Mouse (Mus musculus) liver, postnatal 0 days (tissue): Measurements from ENCODE around the gene Hoxa6. TPM values are rescaled to one million over a fixed set of nuclear protein-coding genes. Genes with fewer than 3 reads are reported as not detected.

Experiments
- ATAC-seq: fragments of 200-750 bp; cut with Nextera tagmentation; 2 replicates; pipeline ENCODE4 v1.8.0; 2017; ENCODE audit warnings: mild to moderate bottlenecking, moderate library complexity
- DNase-seq: peaks from one replicate; pipeline ENCODE4 v3.0.0-alpha.2; 2016
- H3K27ac ChIP-seq: fragments of 300-500 bp; sonication (generic); 2 replicates; pipeline ENCODE4 v1.5.1; 2014; ENCODE audit warnings: antibody characterized with exemption, moderate library complexity, mild to moderate bottlenecking, low read depth
- H3K27me3 ChIP-seq: fragments of 300-500 bp; sonication (generic); 2 replicates; pipeline ENCODE4 v1.6.1; 2014; ENCODE audit warnings: low read length, control low read depth, mixed read lengths; ENCODE audit not compliant: insufficient read depth
- H3K36me3 ChIP-seq: fragments of 300-500 bp; sonication (generic); replicated peaks from 2 replicates; pipeline ENCODE4 v1.6.1; 2014; ENCODE audit warnings: mild to moderate bottlenecking, control low read depth, low read length, moderate library complexity, mixed read lengths; ENCODE audit not compliant: insufficient read depth
- H3K4me1 ChIP-seq: fragments of 300-500 bp; sonication (generic); 2 replicates; pipeline ENCODE4 v1.6.1; 2014; ENCODE audit warnings: antibody characterized with exemption, mild to moderate bottlenecking, control low read depth; ENCODE audit not compliant: insufficient read depth
- H3K4me2 ChIP-seq: fragments of 300-500 bp; sonication (generic); 2 replicates; pipeline ENCODE4 v1.6.1; 2014; ENCODE audit warnings: low read depth, mild to moderate bottlenecking, low read length, moderate library complexity, mixed read lengths
- H3K4me3 ChIP-seq: fragments of 300-500 bp; sonication (generic); 2 replicates; pipeline ENCODE4 v1.5.1; 2014; ENCODE audit warnings: low read depth, low read length
- H3K9ac ChIP-seq: fragments of 300-500 bp; sonication (generic); replicated peaks from 2 replicates; pipeline ENCODE4 v1.6.1; 2014; ENCODE audit warnings: mild to moderate bottlenecking, moderate library complexity
- H3K9me3 ChIP-seq: fragments of 300-500 bp; sonication (generic); 2 replicates; pipeline ENCODE4 v1.6.1; 2016; ENCODE audit warnings: mild to moderate bottlenecking, control low read depth, low read length, mixed read lengths
- CTCF ChIP-seq: sonication (generic); IDR thresholded peaks from 2 replicates; pipeline ENCODE4 v1.5.1; 2016; ENCODE audit warnings: antibody characterized with exemption, low read depth
- EP300 ChIP-seq: IDR thresholded peaks from 2 replicates; pipeline ENCODE4 v1.6.1; 2016; ENCODE audit warnings: antibody characterized with exemption, low read depth, mild to moderate bottlenecking
- WGBS: fragments of 180-500 bp; shearing (Covaris S2); extraction: QIAGEN DNeasy Blood & Tissue Kit; methylation state at CpG from one replicate; pipeline ENCODE4 v1.1.7; 2014; ENCODE audit not compliant: insufficient replicate concordance; 5-methylcytosine and 5-hydroxymethylcytosine counted together
- polyA plus RNA-seq: library from polyadenylated mRNA; unstranded; fragments of >200 nt; fragmentation: Nextera tagmentation; extraction: Ambion mirVana; gene quantifications from 2 replicates; pipeline ENCODE4 v1.2.1, GENCODE M21; 2015

Gene Hoxa6
- polyA plus RNA-seq, 1 experiment from 2014 or later = not detected

DNA sequence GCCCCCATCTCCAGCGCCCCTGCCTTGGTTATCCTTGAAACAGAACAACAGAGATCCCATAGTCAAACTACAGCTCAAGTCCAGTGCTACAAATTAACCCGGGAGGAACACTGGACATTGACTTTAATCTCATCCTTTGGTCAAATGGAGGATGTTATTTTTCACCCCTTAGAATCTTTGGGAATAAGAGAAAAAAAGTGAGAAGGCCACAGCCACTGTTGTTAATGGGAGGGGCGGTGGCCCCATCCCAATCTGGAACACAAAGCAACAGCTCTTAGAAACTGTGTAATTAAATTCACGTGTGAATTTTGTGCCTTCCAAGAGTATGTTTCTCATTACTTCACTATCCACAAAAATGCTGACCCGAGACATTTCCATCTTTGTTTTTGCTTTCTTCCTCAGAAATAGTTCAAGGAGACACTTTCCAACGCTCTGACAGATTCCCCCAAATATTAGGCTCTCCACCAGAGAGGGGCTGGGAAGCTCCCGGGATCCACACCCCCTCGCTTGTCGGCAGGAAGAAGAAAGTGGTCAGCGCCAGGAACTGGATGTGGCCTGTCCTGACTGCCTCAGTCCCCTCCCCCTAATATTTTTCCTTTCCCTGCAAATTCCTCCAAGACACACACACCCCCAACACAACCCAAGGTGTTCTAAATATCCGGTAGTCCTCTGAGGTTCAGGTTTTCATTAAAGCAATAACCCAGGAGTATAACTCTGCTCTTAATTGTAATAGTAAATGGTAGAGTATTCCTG is 19.1 kb upstream of the Hoxa6 start:
- no peak overlapping the region for H3K4me3 ChIP-seq
- no peak overlapping the region for H3K27ac ChIP-seq
- no peak for DNase-seq
- ATAC-seq = no peak
- peaks cover 97% of the 10 kb centered on the region for H3K27me3 ChIP-seq
- no peaks in the 10 kb centered on the region for H3K9me3 ChIP-seq
- no peak for TF ChIP-seq EP300
- no peak for TF ChIP-seq CTCF
- H3K4me1 ChIP-seq = 0 out of 2 replicates have a peak, but pooled peaks cover 2% of the 10 kb centered on the region
- H3K9ac ChIP-seq = no peak overlapping the region
- 24% methylated on average over 11 of the region's 11 CpGs for WGBS
- no peaks in the 10 kb centered on the region for H3K36me3 ChIP-seq
- no peak overlapping the region for H3K4me2 ChIP-seq

DNA sequence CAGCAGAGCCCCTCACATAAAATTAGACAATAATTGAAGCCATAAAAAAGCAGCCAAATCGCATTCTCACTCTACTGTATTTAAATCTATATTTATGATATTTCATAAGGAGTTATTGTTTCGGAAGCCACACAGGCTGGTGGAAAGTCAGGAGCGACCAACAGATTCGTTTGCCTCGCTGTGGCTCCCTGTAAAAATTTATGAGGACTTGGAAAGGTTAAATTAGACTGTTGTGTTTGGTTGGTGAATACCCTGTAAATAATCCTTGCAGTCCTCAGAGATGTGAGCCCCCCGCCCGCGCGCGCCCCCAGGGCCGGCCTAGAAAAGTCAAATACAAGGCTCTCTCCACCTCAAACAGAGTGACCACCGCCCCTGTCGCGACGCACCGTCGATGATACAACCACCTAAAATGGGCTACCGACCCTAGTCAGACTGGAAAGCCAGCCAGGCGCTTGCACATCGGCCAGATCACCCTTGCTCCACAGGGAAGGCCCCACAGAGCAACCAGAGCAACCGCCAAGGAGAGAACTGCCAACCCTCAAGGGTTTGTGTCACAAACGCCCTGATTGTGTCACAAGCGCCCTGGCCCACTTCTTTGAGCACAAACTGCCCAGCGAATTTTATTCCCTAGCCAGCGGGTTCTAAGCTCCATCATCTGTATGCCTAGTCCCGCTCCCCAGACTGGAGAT is 18.2 kb upstream of the Hoxa6 start:
- peak overlapping the region; percentile 13; the same call in 1 of the 2 replicates for H3K4me3 ChIP-seq
- H3K27ac ChIP-seq = no peak overlapping the region
- no peak for DNase-seq

DNA sequence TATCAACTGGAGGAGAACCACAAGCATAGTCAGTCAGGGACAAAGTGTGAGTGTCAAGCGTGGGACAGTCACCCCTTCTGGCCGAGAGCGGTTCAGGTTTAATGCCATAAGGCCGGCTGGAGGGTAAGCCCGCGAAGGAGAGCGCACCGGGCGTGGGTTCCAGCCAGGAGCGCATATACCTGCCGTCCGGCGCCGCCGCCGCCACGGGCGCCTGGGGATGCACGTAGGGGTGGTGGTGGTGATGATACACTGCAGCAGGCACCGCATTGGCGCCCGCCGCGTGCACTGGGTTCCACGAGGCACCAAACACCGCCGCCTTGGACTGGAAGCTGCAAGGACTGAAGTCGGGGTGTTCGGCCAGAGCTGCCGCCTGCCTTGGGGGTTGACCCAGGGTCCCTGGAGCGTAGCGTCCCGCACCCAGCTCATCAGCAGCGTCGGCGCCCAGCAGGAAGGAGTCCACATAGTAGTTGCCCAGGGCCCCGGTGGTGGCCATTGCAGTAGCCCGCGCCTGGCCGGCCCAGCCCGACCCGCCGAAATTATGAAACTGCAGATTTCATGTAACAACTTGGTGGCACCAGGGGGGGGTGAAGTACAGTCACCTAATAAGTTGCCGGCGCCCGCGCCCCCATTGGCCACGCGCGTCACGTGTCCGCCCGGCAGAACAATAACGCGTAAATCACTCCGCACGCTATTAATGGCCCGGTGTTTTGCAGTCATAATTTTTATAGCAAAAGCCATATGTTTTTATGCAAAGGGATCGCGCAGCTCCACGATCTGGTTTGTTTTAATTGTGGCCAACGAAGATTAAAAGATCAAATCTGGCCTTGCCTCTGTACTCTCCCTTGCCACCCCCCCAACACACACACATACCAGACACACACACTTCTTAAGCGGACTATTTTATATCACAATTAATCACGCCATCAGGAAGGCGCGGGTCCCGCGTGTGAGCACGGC is 17.4 kb upstream of the Hoxa6 start:
- Histone ChIP-seq H3K4me2 (peak overlapping the region; percentile 38), H3K27me3 (peaks cover 99% of the 10 kb centered on the region), H3K4me1 (peaks cover 9% of the 10 kb centered on the region), H3K4me3 (peak overlapping the region; percentile 13; the same call in 1 of the 2 replicates), H3K9me3 (no peaks in the 10 kb centered on the region), H3K36me3 (no peaks in the 10 kb centered on the region), H3K9ac (no peak overlapping the region), H3K27ac (no peak overlapping the region)
- DNase-seq = no peak
- 2% methylated on average over 68 of the region's 69 CpGs for WGBS
- ATAC-seq = no peak
- no peak for TF ChIP-seq CTCF
- no peak for TF ChIP-seq EP300

More for the DNA sequence above, 18.2 kb upstream of the Hoxa6 start:
- Histone ChIP-seq H3K9me3 (no peaks in the 10 kb centered on the region), H3K27me3 (peaks cover 97% of the 10 kb centered on the region), H3K36me3 (no peaks in the 10 kb centered on the region), H3K9ac (no peak overlapping the region), H3K4me2 (peak overlapping the region; percentile 38), H3K4me1 (0 out of 2 replicates have a peak, but pooled peaks cover 4% of the 10 kb centered on the region)
- TF ChIP-seq EP300 (no peak), CTCF (no peak)
- WGBS = 11% methylated on average over 26 of the region's 26 CpGs
- no peak for ATAC-seq

DNA sequence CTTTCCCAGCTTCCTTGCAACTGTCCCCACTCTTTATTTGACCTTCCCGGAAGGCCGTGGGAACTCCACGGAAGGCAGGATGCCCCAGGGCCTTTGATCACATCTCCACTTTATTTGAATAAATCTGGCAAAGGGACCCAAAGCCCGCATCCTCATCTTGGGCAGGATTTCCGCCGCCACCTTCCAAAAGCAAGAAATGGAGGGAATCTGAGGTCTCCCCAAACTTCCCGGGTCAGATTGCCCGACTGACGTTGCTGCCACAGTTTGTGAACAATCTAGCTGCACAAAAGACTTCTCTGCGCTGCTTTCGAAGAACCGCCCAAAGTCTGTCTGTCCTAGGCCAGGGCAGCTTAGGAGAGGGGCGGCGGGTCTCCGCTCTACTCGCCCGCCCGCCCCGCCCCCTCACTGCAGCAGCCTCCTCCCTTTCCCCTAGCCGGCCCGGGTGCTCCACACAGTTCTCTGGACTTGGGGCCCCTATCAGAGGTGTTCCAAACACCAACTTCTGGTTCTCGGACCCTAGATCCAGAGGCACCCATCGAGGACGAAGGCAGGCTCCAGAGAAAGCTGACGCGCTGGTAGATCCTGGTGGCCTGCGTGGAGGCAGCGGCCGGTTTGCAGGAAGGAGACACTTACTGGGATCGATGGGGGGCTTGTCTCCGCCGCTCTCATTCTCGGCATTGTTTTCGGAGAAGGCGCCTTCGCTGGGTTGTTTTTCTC is 16.5 kb upstream of the Hoxa6 start:
- Histone ChIP-seq H3K27ac (no peak overlapping the region), H3K9me3 (no peaks in the 10 kb centered on the region), H3K9ac (no peak overlapping the region), H3K4me2 (peak overlapping the region; percentile 38; the same call in 1 of the 2 replicates), H3K27me3 (peaks cover 99% of the 10 kb centered on the region), H3K4me3 (no peak overlapping the region), H3K36me3 (no peaks in the 10 kb centered on the region), H3K4me1 (peaks cover 9% of the 10 kb centered on the region)
- 3% methylated on average over 36 of the region's 36 CpGs for WGBS
- no peak for ATAC-seq
- DNase-seq = no peak
- TF ChIP-seq CTCF = no peak
- TF ChIP-seq EP300 = no peak

DNA sequence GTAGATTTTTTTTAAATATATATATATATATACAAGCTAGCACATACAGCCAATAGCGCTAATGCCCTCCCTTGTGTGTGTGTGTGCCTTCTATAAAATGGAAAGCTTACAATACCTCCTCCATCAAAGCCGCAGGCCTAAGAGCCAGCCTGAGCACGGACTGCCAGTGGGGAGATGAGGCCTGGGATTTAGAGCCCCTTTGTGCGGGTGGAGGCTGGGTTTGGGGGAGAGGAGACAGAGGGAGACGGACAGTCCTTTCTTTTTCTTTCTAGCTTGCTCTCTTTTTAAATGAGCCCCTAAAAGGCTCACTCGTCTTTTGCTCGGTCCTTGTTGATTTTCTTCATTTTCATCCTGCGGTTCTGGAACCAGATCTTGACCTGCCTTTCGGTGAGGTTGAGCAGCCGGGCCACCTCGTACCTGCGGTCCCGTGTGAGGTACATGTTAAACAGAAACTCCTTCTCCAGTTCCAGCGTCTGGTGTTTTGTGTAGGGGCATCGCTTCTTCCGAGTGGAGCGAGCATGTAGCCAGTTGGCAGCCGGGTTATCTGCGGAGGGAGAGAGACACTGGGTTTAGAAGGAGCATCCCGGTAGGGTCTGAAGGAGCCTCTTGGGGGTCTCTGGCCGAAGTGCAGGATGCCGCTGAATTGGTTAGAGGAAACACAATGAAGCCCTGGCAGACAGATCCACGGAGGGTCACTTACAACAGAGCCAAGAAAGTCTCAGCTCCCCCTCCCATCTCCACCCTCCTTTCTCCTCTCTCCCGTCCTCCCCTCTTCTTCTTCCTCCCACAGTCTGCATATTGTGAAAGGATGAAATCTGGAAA is 15.6 kb upstream of the Hoxa6 start:
- no peaks in the 10 kb centered on the region for H3K9me3 ChIP-seq
- peaks cover 9% of the 10 kb centered on the region for H3K4me1 ChIP-seq
- DNase-seq (no peak), ATAC-seq (no peak)
- 7% methylated on average over 24 of the region's 24 CpGs for WGBS
- H3K4me3 ChIP-seq = 0 out of 2 replicates have a peak overlapping the region, but pooled peaks have one; percentile 3
- TF ChIP-seq CTCF = no peak
- TF ChIP-seq EP300 = no peak
- H3K4me2 ChIP-seq = no peak overlapping the region
- H3K27me3 ChIP-seq = peaks cover 99% of the 10 kb centered on the region
- no peak overlapping the region for H3K27ac ChIP-seq
- H3K9ac ChIP-seq = no peak overlapping the region
- H3K36me3 ChIP-seq = no peaks in the 10 kb centered on the region
